Mouse (Mus musculus): Measurements from ENCODE around the gene Prkar1b.

Prkar1b gene

DNA sequence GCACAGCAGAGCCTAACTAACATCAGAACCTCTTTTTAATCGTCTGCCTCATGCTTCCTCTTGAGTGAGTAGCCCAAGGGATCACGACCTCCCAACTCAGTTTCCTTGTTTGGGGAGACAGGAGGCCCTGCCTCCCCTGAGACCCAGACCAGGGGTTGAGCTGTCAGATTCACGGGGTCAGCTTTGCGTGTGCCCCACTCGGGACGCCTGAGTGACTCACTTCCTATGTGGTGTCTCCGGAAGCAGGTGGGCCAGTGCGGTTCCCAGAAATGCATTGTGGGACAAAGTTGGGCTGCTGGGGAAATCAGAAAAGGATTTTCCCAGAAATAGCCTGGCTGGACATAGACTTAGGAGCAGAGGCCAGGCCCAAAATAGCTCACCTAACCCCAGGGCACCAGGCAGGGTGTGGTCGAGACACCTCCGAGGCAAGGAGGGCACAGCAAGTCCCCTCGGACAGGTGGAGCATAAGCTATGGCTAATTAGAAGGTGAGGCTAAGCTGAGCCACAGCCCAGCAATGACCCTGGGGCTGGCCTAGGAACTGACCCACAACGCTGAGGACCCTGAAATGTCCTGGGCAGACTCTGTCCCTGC lies 89.2 kb downstream of the Prkar1b start:
- Histone ChIP-seq H3K27me3 (ENCODE audit: insufficient read depth, low read length) (peaks cover 37% of the 10 kb centered on the region), H3K4me1 (replicated peaks; ENCODE audit: low read depth, low read length) (peaks cover 65% of the 10 kb centered on the region), H3K4me3 (replicated peaks; ENCODE audit: low read length) (no peak overlapping the region), H3K9me3 (ENCODE audit: low read length) (0 out of 2 replicates have a peak, but pooled peaks cover 6% of the 10 kb centered on the region), H3K36me3 (ENCODE audit: insufficient read depth, low read length) (no peaks in the 10 kb centered on the region)
- TF ChIP-seq NANOG (IDR thresholded peaks at IDR 0.05; ENCODE audit: borderline replicate concordance, low read length) (no peak), CTCF (conservative IDR thresholded peaks at IDR 0.05; ENCODE audit: low read length) (no peak), POU5F1 (IDR thresholded peaks at IDR 0.05; ENCODE audit: borderline replicate concordance, low read length) (no peak)

DNA sequence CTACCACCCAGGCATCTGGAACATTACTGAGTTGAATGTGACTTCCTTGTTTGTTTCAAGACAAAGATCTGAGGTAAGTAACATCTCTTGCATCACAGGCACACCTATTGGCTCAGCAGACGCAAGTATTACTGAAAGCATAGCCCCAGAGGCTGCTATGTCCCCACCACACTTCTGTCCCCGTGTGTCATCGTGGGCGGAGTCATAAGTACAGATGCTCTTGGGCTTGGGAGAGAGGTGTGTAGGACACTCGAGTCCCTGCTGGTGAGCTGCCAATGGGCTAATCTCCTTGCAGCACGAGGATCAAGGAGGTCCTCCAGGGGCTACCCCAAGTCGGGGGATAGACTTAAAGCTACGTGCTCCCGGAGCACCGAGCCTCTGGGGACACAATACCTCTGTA lies 96.6 kb downstream of the Prkar1b start:
- Histone ChIP-seq H3K4me3 (replicated peaks; ENCODE audit: low read length) (no peak overlapping the region), H3K4me1 (replicated peaks; ENCODE audit: low read depth, low read length) (peaks cover 30% of the 10 kb centered on the region), H3K27me3 (ENCODE audit: insufficient read depth, low read length) (peaks cover 64% of the 10 kb centered on the region), H3K36me3 (ENCODE audit: insufficient read depth, low read length) (no peaks in the 10 kb centered on the region), H3K9me3 (ENCODE audit: low read length) (peaks cover 8% of the 10 kb centered on the region)
- TF ChIP-seq NANOG (IDR thresholded peaks at IDR 0.05; ENCODE audit: borderline replicate concordance, low read length) (no peak), CTCF (conservative IDR thresholded peaks at IDR 0.05; ENCODE audit: low read length) (no peak), POU5F1 (IDR thresholded peaks at IDR 0.05; ENCODE audit: borderline replicate concordance, low read length) (no peak)

GRCm38 (mm10) chr5:139051276-139051675 lies 98.5 kb downstream of the Prkar1b start:
- H3K9me3 ChIP-seq (ENCODE audit: low read length): peaks cover 8% of the 10 kb centered on the region
- H3K27me3 ChIP-seq (ENCODE audit: insufficient read depth, low read length): peaks cover 56% of the 10 kb centered on the region
- H3K36me3 ChIP-seq (ENCODE audit: insufficient read depth, low read length): no peaks in the 10 kb centered on the region
- no peak overlapping the region for H3K4me3 ChIP-seq (replicated peaks; ENCODE audit: low read length)
- H3K4me1 ChIP-seq (replicated peaks; ENCODE audit: low read depth, low read length): peaks cover 19% of the 10 kb centered on the region
- TF ChIP-seq CTCF (conservative IDR thresholded peaks at IDR 0.05; ENCODE audit: low read length): no peak
- no peak for TF ChIP-seq POU5F1 (IDR thresholded peaks at IDR 0.05; ENCODE audit: borderline replicate concordance, low read length)
- no peak for TF ChIP-seq NANOG (IDR thresholded peaks at IDR 0.05; ENCODE audit: borderline replicate concordance, low read length)

DNA sequence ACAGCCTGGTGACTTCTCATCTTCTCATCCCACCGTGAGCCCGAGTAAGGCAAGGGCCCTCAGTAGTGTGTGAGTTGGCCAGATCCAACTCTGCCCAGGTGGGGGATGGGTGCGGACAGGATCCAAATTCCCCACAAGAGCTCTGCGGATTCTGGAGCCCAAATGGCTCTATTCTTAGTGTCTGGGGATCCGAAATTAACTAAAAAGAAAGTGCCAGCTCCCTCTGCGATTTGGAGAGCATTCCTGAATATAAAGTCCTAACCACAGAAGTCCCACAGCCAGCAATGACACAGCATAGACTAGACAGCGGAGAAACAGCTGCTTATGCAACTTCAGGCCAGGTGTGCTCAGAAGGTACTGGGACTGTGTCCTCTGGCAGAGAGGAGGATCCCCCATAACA lies 100.4 kb downstream of the Prkar1b start:
- peaks cover 12% of the 10 kb centered on the region; the same call in 1 of the 2 replicates for H3K4me1 ChIP-seq (replicated peaks; ENCODE audit: low read depth, low read length)
- no peaks in the 10 kb centered on the region for H3K36me3 ChIP-seq (ENCODE audit: insufficient read depth, low read length)
- TF ChIP-seq CTCF (conservative IDR thresholded peaks at IDR 0.05; ENCODE audit: low read length) (no peak), POU5F1 (IDR thresholded peaks at IDR 0.05; ENCODE audit: borderline replicate concordance, low read length) (no peak), NANOG (IDR thresholded peaks at IDR 0.05; ENCODE audit: borderline replicate concordance, low read length) (no peak)

GRCm38 (mm10) chr5:139047171-139047570 lies 102.6 kb downstream of the Prkar1b start:
- peaks cover 12% of the 10 kb centered on the region; the same call in 1 of the 2 replicates for H3K4me1 ChIP-seq (replicated peaks; ENCODE audit: low read depth, low read length)
- H3K4me3 ChIP-seq (replicated peaks; ENCODE audit: low read length): no peak overlapping the region
- H3K36me3 ChIP-seq (ENCODE audit: insufficient read depth, low read length): no peaks in the 10 kb centered on the region
- TF ChIP-seq POU5F1 (IDR thresholded peaks at IDR 0.05; ENCODE audit: borderline replicate concordance, low read length) (no peak), CTCF (conservative IDR thresholded peaks at IDR 0.05; ENCODE audit: low read length) (no peak), NANOG (IDR thresholded peaks at IDR 0.05; ENCODE audit: borderline replicate concordance, low read length) (no peak)
- peaks cover 1% of the 10 kb centered on the region; the same call in 1 of the 2 replicates for H3K9me3 ChIP-seq (ENCODE audit: low read length)
- peaks cover 50% of the 10 kb centered on the region for H3K27me3 ChIP-seq (ENCODE audit: insufficient read depth, low read length)

More for the DNA sequence above, 100.4 kb downstream of the Prkar1b start:
- Histone ChIP-seq H3K4me3 (replicated peaks; ENCODE audit: low read length) (no peak overlapping the region), H3K27me3 (ENCODE audit: insufficient read depth, low read length) (peaks cover 40% of the 10 kb centered on the region), H3K9me3 (ENCODE audit: low read length) (peaks cover 8% of the 10 kb centered on the region)

DNA sequence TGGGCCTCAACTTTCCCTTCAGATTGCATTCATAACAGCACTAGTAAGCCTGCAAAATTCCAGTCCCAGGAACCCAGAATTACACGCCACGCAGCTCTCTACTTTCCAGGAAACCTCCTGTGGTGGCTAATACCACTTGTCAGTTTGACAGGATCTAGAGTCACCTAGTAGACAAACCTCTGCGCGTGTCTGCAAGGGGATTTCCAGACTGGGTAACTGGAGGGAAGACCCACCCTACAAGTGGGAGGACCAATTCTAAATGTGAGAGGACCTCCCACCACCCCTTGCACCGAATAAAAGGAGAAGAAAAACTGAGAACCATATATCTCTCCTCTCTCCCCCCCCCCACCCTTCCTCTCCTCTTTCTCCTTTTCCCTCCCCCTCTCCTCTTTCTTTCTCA lies 103.2 kb downstream of the Prkar1b start:
- no peak for TF ChIP-seq CTCF (conservative IDR thresholded peaks at IDR 0.05; ENCODE audit: low read length)
- TF ChIP-seq NANOG (IDR thresholded peaks at IDR 0.05; ENCODE audit: borderline replicate concordance, low read length): no peak
- TF ChIP-seq POU5F1 (IDR thresholded peaks at IDR 0.05; ENCODE audit: borderline replicate concordance, low read length): no peak
- peaks cover 12% of the 10 kb centered on the region; the same call in 1 of the 2 replicates for H3K4me1 ChIP-seq (replicated peaks; ENCODE audit: low read depth, low read length)
- H3K4me3 ChIP-seq (replicated peaks; ENCODE audit: low read length): no peak overlapping the region

GRCm38 (mm10) chr5:139043546-139043945 lies 106.3 kb downstream of the Prkar1b start:
- H3K9me3 ChIP-seq (ENCODE audit: low read length): peaks cover 13% of the 10 kb centered on the region
- peaks cover 21% of the 10 kb centered on the region for H3K4me1 ChIP-seq (replicated peaks; ENCODE audit: low read depth, low read length)
- H3K4me3 ChIP-seq (replicated peaks; ENCODE audit: low read length): no peak overlapping the region
- no peaks in the 10 kb centered on the region for H3K36me3 ChIP-seq (ENCODE audit: insufficient read depth, low read length)
- TF ChIP-seq POU5F1 (IDR thresholded peaks at IDR 0.05; ENCODE audit: borderline replicate concordance, low read length) (no peak), NANOG (IDR thresholded peaks at IDR 0.05; ENCODE audit: borderline replicate concordance, low read length) (no peak), CTCF (conservative IDR thresholded peaks at IDR 0.05; ENCODE audit: low read length) (no peak)
- peaks cover 28% of the 10 kb centered on the region for H3K27me3 ChIP-seq (ENCODE audit: insufficient read depth, low read length)

More for the DNA sequence above, 103.2 kb downstream of the Prkar1b start:
- Histone ChIP-seq H3K27me3 (ENCODE audit: insufficient read depth, low read length) (peaks cover 51% of the 10 kb centered on the region), H3K9me3 (ENCODE audit: low read length) (no peaks in the 10 kb centered on the region), H3K36me3 (ENCODE audit: insufficient read depth, low read length) (no peaks in the 10 kb centered on the region)

- no peak for TF ChIP-seq NANOG (IDR thresholded peaks at IDR 0.05; ENCODE audit: borderline replicate concordance, low read length)
- TF ChIP-seq CTCF (conservative IDR thresholded peaks at IDR 0.05; ENCODE audit: low read length): no peak
- TF ChIP-seq POU5F1 (IDR thresholded peaks at IDR 0.05; ENCODE audit: borderline replicate concordance, low read length): no peak
- Histone ChIP-seq H3K36me3 (ENCODE audit: insufficient read depth, low read length) (no peaks in the 10 kb centered on the region), H3K9me3 (ENCODE audit: low read length) (peaks cover 13% of the 10 kb centered on the region), H3K27me3 (ENCODE audit: insufficient read depth, low read length) (peaks cover 23% of the 10 kb centered on the region), H3K4me3 (replicated peaks; ENCODE audit: low read length) (no peak overlapping the region), H3K4me1 (replicated peaks; ENCODE audit: low read depth, low read length) (peaks cover 10% of the 10 kb centered on the region)
Measured at GRCm38 (mm10) chr5:139042299-139042698, 107.5 kb downstream of the Prkar1b start.
